Mouse (Mus musculus): ENCODE measurements around the gene Cdh1. TPM values are rescaled to one million over a fixed set of nuclear protein-coding genes. Genes with fewer than 3 reads are reported as not detected.

Gene Cdh1
- total and polyA plus RNA-seq, 3 experiments: 2.4 TPM; not detected in 2

GRCm38 (mm10) chr8:106704901-106705321 is 101.8 kb downstream of the Cdh1 start:
- H3K27me3 ChIP-seq (ENCODE audit: control insufficient read depth, insufficient read depth, low read length): no peaks in the 10 kb centered on the region
- peak overlapping the region; percentile 15 for H3K4me3 ChIP-seq
- H3K36me3 ChIP-seq (ENCODE audit: control insufficient read depth, insufficient read depth, low read length): peaks cover 5% of the 10 kb centered on the region
- no peak overlapping the region for H3K9ac ChIP-seq (ENCODE audit: low read depth, low read length)
- no peaks in the 10 kb centered on the region for H3K79me2 ChIP-seq (replicated peaks; ENCODE audit: control insufficient read depth, insufficient read depth, low read length)
- intact Hi-C loops (cut with DNase I): no loop called here
- H3K4me1 ChIP-seq (ENCODE audit: control insufficient read depth, insufficient read depth, low read length): peaks cover 12% of the 10 kb centered on the region
- peak; percentile 78 to 85 for DNase-seq
- WGBS: 13% methylated on average over 9 of the region's 9 CpGs
- peak; percentile 96 for TF ChIP-seq EP300 (IDR thresholded peaks at IDR 0.05; ENCODE audit: insufficient read depth, low read depth, low read length)
- peak; percentile 18; the same call in 1 of the 2 replicates for TF ChIP-seq CTCF (IDR thresholded peaks at IDR 0.05)
- peak; percentile 81 for TF ChIP-seq POLR2A (IDR thresholded peaks at IDR 0.05; ENCODE audit: insufficient read depth, low read depth, low read length)
- H3K27ac ChIP-seq: peak overlapping the region; percentile 88

- 54% methylated on average over 6 of the region's 6 CpGs for WGBS
- Histone ChIP-seq H3K27me3 (ENCODE audit: control insufficient read depth, insufficient read depth, low read length) (no peaks in the 10 kb centered on the region), H3K36me3 (ENCODE audit: control insufficient read depth, insufficient read depth, low read length) (peaks cover 5% of the 10 kb centered on the region; the same call in 1 of the 2 replicates), H3K27ac (peak overlapping the region; percentile 88), H3K79me2 (replicated peaks; ENCODE audit: control insufficient read depth, insufficient read depth, low read length) (no peaks in the 10 kb centered on the region), H3K4me3 (no peak overlapping the region), H3K9ac (ENCODE audit: low read depth, low read length) (no peak overlapping the region), H3K4me1 (ENCODE audit: control insufficient read depth, insufficient read depth, low read length) (peaks cover 12% of the 10 kb centered on the region)
- no peak for DNase-seq
- TF ChIP-seq POLR2A (IDR thresholded peaks at IDR 0.05; ENCODE audit: insufficient read depth, low read depth, low read length) (no peak), CTCF (IDR thresholded peaks at IDR 0.05) (no peak), EP300 (IDR thresholded peaks at IDR 0.05; ENCODE audit: insufficient read depth, low read depth, low read length) (no peak)
- intact Hi-C loops (cut with DNase I): no loop called here
Observed at GRCm38 (mm10) chr8:106706194-106706593, 103.0 kb downstream of the Cdh1 start.

GRCm38 (mm10) chr8:106710002-106710401 is 106.9 kb downstream of the Cdh1 start:
- H3K27ac ChIP-seq: no peak overlapping the region
- H3K4me1 ChIP-seq (ENCODE audit: control insufficient read depth, insufficient read depth, low read length): peaks cover 12% of the 10 kb centered on the region
- no peaks in the 10 kb centered on the region; the same call in 1 of the 2 replicates for H3K79me2 ChIP-seq (replicated peaks; ENCODE audit: control insufficient read depth, insufficient read depth, low read length)
- no peak overlapping the region for H3K4me3 ChIP-seq
- intact Hi-C loops (cut with DNase I): no loop called here
- H3K9ac ChIP-seq (ENCODE audit: low read depth, low read length): no peak overlapping the region
- 95% methylated on average over 2 of the region's 2 CpGs for WGBS
- DNase-seq: no peak
- peaks cover 4% of the 10 kb centered on the region; the same call in 1 of the 2 replicates for H3K36me3 ChIP-seq (ENCODE audit: control insufficient read depth, insufficient read depth, low read length)
- no peaks in the 10 kb centered on the region for H3K27me3 ChIP-seq (ENCODE audit: control insufficient read depth, insufficient read depth, low read length)
- no peak for TF ChIP-seq POLR2A (IDR thresholded peaks at IDR 0.05; ENCODE audit: insufficient read depth, low read depth, low read length)
- no peak for TF ChIP-seq CTCF (IDR thresholded peaks at IDR 0.05)
- no peak for TF ChIP-seq EP300 (IDR thresholded peaks at IDR 0.05; ENCODE audit: insufficient read depth, low read depth, low read length)

DNA sequence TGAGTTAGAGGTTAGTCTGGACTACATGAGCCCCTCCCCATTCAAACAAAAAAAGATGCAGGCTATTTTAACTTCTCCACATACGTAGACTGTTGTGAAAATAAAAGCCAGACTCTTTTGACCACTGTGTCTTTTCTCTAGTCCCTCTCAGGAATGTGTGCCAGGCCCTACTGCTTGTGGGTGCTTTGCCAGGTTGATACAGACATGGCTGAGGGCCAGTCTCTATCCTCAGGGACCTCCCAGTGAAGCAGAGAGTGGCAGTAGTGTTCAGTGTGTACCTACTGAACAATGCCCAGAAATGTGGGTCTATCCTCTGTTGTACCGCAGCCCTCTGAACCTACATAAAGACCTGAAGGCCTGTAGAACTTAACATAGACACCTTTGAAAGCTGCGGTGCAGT is 109.3 kb downstream of the Cdh1 start:
- H3K79me2 ChIP-seq (replicated peaks; ENCODE audit: control insufficient read depth, insufficient read depth, low read length): no peaks in the 10 kb centered on the region; the same call in 1 of the 2 replicates
- DNase-seq: no peak
- H3K36me3 ChIP-seq (ENCODE audit: control insufficient read depth, insufficient read depth, low read length): peaks cover 2% of the 10 kb centered on the region; the same call in 1 of the 2 replicates
- H3K9ac ChIP-seq (ENCODE audit: low read depth, low read length): no peak overlapping the region
- 74% methylated on average over 3 of the region's 3 CpGs for WGBS
- H3K4me3 ChIP-seq: no peak overlapping the region
- H3K27ac ChIP-seq: no peak overlapping the region
- peaks cover 8% of the 10 kb centered on the region for H3K4me1 ChIP-seq (ENCODE audit: control insufficient read depth, insufficient read depth, low read length)
- intact Hi-C loops (cut with DNase I): no loop called here
- no peaks in the 10 kb centered on the region for H3K27me3 ChIP-seq (ENCODE audit: control insufficient read depth, insufficient read depth, low read length)
- no peak for TF ChIP-seq CTCF (IDR thresholded peaks at IDR 0.05)
- no peak for TF ChIP-seq POLR2A (IDR thresholded peaks at IDR 0.05; ENCODE audit: insufficient read depth, low read depth, low read length)
- no peak for TF ChIP-seq EP300 (IDR thresholded peaks at IDR 0.05; ENCODE audit: insufficient read depth, low read depth, low read length)

DNA sequence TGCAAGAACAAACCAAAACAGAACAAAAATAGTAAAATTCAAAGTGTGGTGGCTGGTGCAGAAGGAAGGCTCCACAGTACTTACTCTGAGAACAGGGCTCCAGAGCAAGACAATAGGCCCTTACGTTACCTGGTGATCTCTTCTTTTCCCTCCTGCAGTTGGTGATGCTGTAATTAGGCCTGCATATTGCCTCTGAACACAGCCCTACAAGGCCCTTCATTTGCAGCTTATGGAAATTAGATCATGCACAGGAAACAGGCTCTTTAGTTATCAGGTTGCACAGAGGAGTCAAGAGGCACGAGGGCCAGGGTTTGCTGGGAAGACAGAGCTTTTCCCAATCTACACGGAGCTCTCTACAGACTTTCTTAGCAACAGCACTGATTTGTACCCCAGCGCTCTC is 111.1 kb downstream of the Cdh1 start:
- no peaks in the 10 kb centered on the region; the same call in 1 of the 2 replicates for H3K79me2 ChIP-seq (replicated peaks; ENCODE audit: control insufficient read depth, insufficient read depth, low read length)
- DNase-seq: no peak
- peaks cover 2% of the 10 kb centered on the region; the same call in 1 of the 2 replicates for H3K36me3 ChIP-seq (ENCODE audit: control insufficient read depth, insufficient read depth, low read length)
- 38% methylated on average over 4 of the region's 4 CpGs for WGBS
- H3K4me3 ChIP-seq: no peak overlapping the region
- H3K27ac ChIP-seq: no peak overlapping the region
- H3K4me1 ChIP-seq (ENCODE audit: control insufficient read depth, insufficient read depth, low read length): peaks cover 12% of the 10 kb centered on the region
- intact Hi-C loops (cut with DNase I): no loop called here
- TF ChIP-seq CTCF (IDR thresholded peaks at IDR 0.05) (no peak), POLR2A (IDR thresholded peaks at IDR 0.05; ENCODE audit: insufficient read depth, low read depth, low read length) (no peak), EP300 (IDR thresholded peaks at IDR 0.05; ENCODE audit: insufficient read depth, low read depth, low read length) (no peak)
- no peaks in the 10 kb centered on the region for H3K27me3 ChIP-seq (ENCODE audit: control insufficient read depth, insufficient read depth, low read length)
- no peak overlapping the region for H3K9ac ChIP-seq (ENCODE audit: low read depth, low read length)

GRCm38 (mm10) chr8:106718091-106718500 is 114.9 kb downstream of the Cdh1 start:
- Histone ChIP-seq H3K4me3 (peak overlapping the region; percentile 26; the same call in 1 of the 2 replicates), H3K4me1 (ENCODE audit: control insufficient read depth, insufficient read depth, low read length) (peaks cover 25% of the 10 kb centered on the region), H3K9ac (ENCODE audit: low read depth, low read length) (peak overlapping the region; percentile 41; the same call in 1 of the 2 replicates), H3K36me3 (ENCODE audit: control insufficient read depth, insufficient read depth, low read length) (peaks cover 4% of the 10 kb centered on the region; the same call in 1 of the 2 replicates), H3K27ac (peak overlapping the region; percentile 67), H3K79me2 (replicated peaks; ENCODE audit: control insufficient read depth, insufficient read depth, low read length) (no peaks in the 10 kb centered on the region; the same call in 1 of the 2 replicates), H3K27me3 (ENCODE audit: control insufficient read depth, insufficient read depth, low read length) (no peaks in the 10 kb centered on the region)
- 4% methylated on average over 17 of the region's 17 CpGs for WGBS
- intact Hi-C loops (cut with DNase I): loop anchor here (1.0 to 5.0 kb wide), 2 partner anchors 154 to 169 kb away; partner anchors contain the start of gene Has3
- DNase-seq: peak; percentile 82 to 83
- TF ChIP-seq CTCF (IDR thresholded peaks at IDR 0.05) (peak; percentile 92), POLR2A (IDR thresholded peaks at IDR 0.05; ENCODE audit: insufficient read depth, low read depth, low read length) (peak; percentile 69), EP300 (IDR thresholded peaks at IDR 0.05; ENCODE audit: insufficient read depth, low read depth, low read length) (peak; percentile 78; the same call in 1 of the 2 replicates)

Other genes starting within 250 kb of the Cdh1 start
- 1 to 10 TPM; 2.7 to 3.8 TPM for gene Zfp90, start 188.0 kb upstream of the Cdh1 start, total RNA-seq (2021)
- gene Zfp90, start 188.0 kb upstream of the Cdh1 start, polyA plus RNA-seq (2012; rRNA removed): 1.8 and 2.8 TPM in 2 replicates
- not detected for gene 6030452D12Rik, start 102.8 kb upstream of the Cdh1 start, total RNA-seq (2021)
- gene 6030452D12Rik, start 102.8 kb upstream of the Cdh1 start, polyA plus RNA-seq (2012; rRNA removed): not detected in 2 replicates
- gene Cdh3, start 92.5 kb upstream of the Cdh1 start, total RNA-seq (2021): 1 to 10 TPM in 1 of 2 experiments, under 1 TPM in 1; 0.91 to 1.1 TPM
- 1.2 and 1.4 TPM in 2 replicates for gene Cdh3, start 92.5 kb upstream of the Cdh1 start, polyA plus RNA-seq (2012; rRNA removed)
- gene Gm10073, start 29.9 kb upstream of the Cdh1 start, total RNA-seq (2021): 100 to 1,000 TPM; 109 to 123 TPM
- gene Gm10073, start 29.9 kb upstream of the Cdh1 start, polyA plus RNA-seq (2012; rRNA removed): 31.2 and 34.2 TPM in 2 replicates
- 10 to 100 TPM; 10.2 to 10.5 TPM for gene Tango6, start 79.7 kb downstream of the Cdh1 start, total RNA-seq (2021)
- gene Tango6, start 79.7 kb downstream of the Cdh1 start, polyA plus RNA-seq (2012; rRNA removed): 5.2 and 7.7 TPM in 2 replicates